Mouse (Mus musculus) testis, adult 2 months (tissue): ENCODE results near the gene Spata21.

Source experiments
- CTCF ChIP-seq: fragments of 200-500 bp; IDR thresholded peaks from 2 replicates; pipeline ENCODE4 v1.5.1; 2012; ENCODE audit warnings: low read depth, mild to moderate bottlenecking, inconsistent platforms, low read length, moderate library complexity; ENCODE audit not compliant: control insufficient read depth, insufficient read depth, insufficient replicate concordance
- POLR2A ChIP-seq: fragments of 200-500 bp; IDR thresholded peaks from 2 replicates; pipeline ENCODE4 v1.6.1; 2012; ENCODE audit warnings: low read depth, mild to moderate bottlenecking, inconsistent platforms, low read length, moderate library complexity; ENCODE audit not compliant: control insufficient read depth

DNA sequence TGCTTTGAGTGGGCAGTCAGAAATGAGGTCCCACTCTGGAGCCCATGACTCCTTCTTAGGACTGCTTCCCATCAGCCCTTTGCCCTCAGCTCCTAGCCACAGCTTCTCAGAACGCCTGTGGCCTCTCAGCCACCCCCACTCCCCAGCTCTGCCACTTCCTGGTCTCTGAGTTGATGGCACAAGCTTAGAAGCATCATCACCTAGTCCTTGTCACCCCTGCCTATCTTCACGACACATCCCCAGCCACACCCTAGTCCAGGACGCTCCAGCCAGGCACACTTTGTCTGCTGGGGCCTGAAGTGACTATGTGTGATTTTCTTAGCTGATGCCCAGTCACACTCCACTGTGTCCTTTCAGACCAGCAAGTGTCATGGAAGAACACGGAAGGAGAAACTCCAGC is 10.8 kb downstream of the Spata21 start:
- TF ChIP-seq POLR2A (no peak), CTCF (no peak)
